ENCODE assay signal across 8 mouse cellular contexts in the genomic region with DNA sequence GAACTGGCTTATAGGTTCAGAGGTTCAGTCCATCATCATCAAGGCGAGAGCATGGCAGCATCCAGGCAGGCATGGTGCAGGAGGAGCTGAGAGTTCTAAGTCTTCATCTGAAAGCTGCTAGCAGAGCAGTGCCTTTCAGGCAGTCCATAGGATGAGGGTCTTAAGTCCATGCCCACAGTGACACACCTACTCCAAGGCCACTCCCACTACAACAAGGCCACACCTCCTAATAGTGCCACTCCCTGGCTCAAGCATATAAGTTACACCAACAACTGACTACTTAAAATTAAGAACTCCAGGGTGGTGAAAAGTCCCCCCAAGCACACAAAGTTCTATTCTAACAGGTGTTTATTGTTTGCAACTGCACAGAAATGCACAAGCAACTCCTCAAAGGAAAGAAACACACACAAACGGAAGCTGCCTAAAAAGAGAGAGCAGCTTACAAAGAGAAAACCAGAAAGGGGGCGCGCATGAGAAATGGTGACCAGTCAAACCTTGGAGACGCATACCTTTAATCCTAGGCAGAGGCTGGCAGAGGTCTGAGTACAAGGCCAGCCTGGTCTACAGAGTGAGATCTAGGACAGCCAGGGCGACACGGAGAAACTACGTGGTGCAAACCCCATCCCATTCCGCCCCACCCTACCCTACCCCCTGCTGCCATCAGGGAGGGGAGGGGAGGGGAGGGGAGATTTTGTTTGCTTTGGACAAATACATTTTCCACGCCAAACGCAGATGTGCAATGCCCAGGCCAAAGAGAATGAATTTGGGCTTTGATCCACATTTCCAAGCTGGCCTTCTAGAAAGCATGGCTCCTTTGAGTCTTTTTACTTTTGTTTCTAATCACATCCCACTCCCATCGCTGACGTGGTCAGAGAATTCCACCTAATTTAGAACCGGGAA. TPM values are rescaled to one million over a fixed set of nuclear protein-coding genes. Genes with fewer than 3 reads are reported as not detected.
DNase-seq lines count a peak whose midpoint lies in the region; ATAC-seq and TF ChIP-seq lines count a peak whose summit lies in the region.

No protein-coding gene starts in this region.

- H3K4me2 ChIP-seq in embryonic facial prominence, embryonic 15.5 days (replicated peaks) = peak overlapping the region; percentile 73
- peak overlapping the region; percentile 94 for H3K4me2 ChIP-seq in hindbrain, embryonic 11.5 days (replicated peaks; ENCODE audit: low read depth, low read length)
- peak overlapping the region; percentile 84 for H3K4me2 ChIP-seq in liver, embryonic 12.5 days
- H3K4me2 ChIP-seq in myocyte (ENCODE audit: low read depth) = peak overlapping the region; percentile 82

- WGBS in embryonic facial prominence, embryonic 15.5 days = 4% methylated on average over 14 of the region's 14 CpGs
- 5% methylated on average over 14 of the region's 14 CpGs for WGBS in hindbrain, embryonic 11.5 days
- WGBS in liver, embryonic 12.5 days (ENCODE audit: insufficient replicate concordance) = 5% methylated on average over 14 of the region's 14 CpGs

- no peak for TF ChIP-seq POLR2A in myocyte (IDR thresholded peaks at IDR 0.05; ENCODE audit: insufficient read length, low read depth)

- H3K4me3 ChIP-seq in embryonic facial prominence, embryonic 15.5 days (replicated peaks) = peak overlapping the region; percentile 67
- peak overlapping the region; percentile 60 for H3K4me3 ChIP-seq in hindbrain, embryonic 11.5 days (ENCODE audit: low read depth, low read length)
- peak overlapping the region; percentile 64 for H3K4me3 ChIP-seq in liver, embryonic 12.5 days
- H3K4me3 ChIP-seq in myocyte = peak overlapping the region; percentile 84

- H3K9me3 ChIP-seq in embryonic facial prominence, embryonic 15.5 days (replicated peaks) = no peaks in the 10 kb centered on the region
- no peaks in the 10 kb centered on the region for H3K9me3 ChIP-seq in hindbrain, embryonic 11.5 days (ENCODE audit: control insufficient read depth, low read length)
- H3K9me3 ChIP-seq in liver, embryonic 12.5 days (replicated peaks) = no peaks in the 10 kb centered on the region

- ATAC-seq in embryonic facial prominence, embryonic 15.5 days (ENCODE audit: insufficient number of reproducible peaks, low FRiP score, low TSS enrichment, low read depth) = peak; percentile 56; the same call in 1 of the 2 replicates
- peak; percentile 66 for ATAC-seq in hindbrain, embryonic 11.5 days (ENCODE audit: low FRiP score)
- peak; percentile 64 for ATAC-seq in liver, embryonic 12.5 days
- no peak for ATAC-seq in frontal cortex, adult (ENCODE audit: low TSS enrichment)

- peak overlapping the region; percentile 85 for H3K27ac ChIP-seq in embryonic facial prominence, embryonic 15.5 days (replicated peaks)
- no peak overlapping the region for H3K27ac ChIP-seq in hindbrain, embryonic 11.5 days (ENCODE audit: low read depth, low read length)
- H3K27ac ChIP-seq in liver, embryonic 12.5 days = 0 out of 2 replicates have a peak overlapping the region, but pooled peaks have one; percentile 54

- H3K27me3 ChIP-seq in embryonic facial prominence, embryonic 15.5 days = no peaks in the 10 kb centered on the region
- H3K27me3 ChIP-seq in hindbrain, embryonic 11.5 days (ENCODE audit: control insufficient read depth, insufficient read depth, low read length) = no peaks in the 10 kb centered on the region
- H3K27me3 ChIP-seq in liver, embryonic 12.5 days (replicated peaks) = peaks cover 31% of the 10 kb centered on the region
- no peaks in the 10 kb centered on the region for H3K27me3 ChIP-seq in myocyte (ENCODE audit: control insufficient read depth, insufficient read depth, insufficient read length)

- peak overlapping the region; percentile 92 for H3ac ChIP-seq in myocyte (ENCODE audit: control insufficient read depth, insufficient read length)

- 0 out of 2 replicates have a peak, but pooled peaks cover 3% of the 10 kb centered on the region for H3K36me3 ChIP-seq in embryonic facial prominence, embryonic 15.5 days
- no peaks in the 10 kb centered on the region for H3K36me3 ChIP-seq in hindbrain, embryonic 11.5 days (ENCODE audit: control insufficient read depth, insufficient read depth, low read length)
- H3K36me3 ChIP-seq in liver, embryonic 12.5 days = no peaks in the 10 kb centered on the region
- no peaks in the 10 kb centered on the region for H3K36me3 ChIP-seq in myocyte (ENCODE audit: control insufficient read depth, insufficient read depth)

- H3K79me2 ChIP-seq in myocyte (ENCODE audit: control insufficient read depth, insufficient read depth) = no peaks in the 10 kb centered on the region

- peak; percentile 61 to 65 for DNase-seq in B cell, adult 2 months
- DNase-seq in MN1 (ENCODE audit: low spot score) = peak; percentile 20
- DNase-seq in hindbrain, embryonic 11.5 days (ENCODE audit: low spot score) = no peak
- DNase-seq in layer of hippocampus, adult 11-12 months (ENCODE audit: low spot score) = no peak

- peaks cover 7% of the 10 kb centered on the region for H3K4me1 ChIP-seq in embryonic facial prominence, embryonic 15.5 days
- H3K4me1 ChIP-seq in hindbrain, embryonic 11.5 days (replicated peaks; ENCODE audit: control insufficient read depth, insufficient read depth, low read length) = 0 out of 2 replicates have a peak, but pooled peaks cover 2% of the 10 kb centered on the region
- H3K4me1 ChIP-seq in liver, embryonic 12.5 days = peaks cover 13% of the 10 kb centered on the region; the same call in 1 of the 2 replicates

- peak overlapping the region; percentile 71 for H3K9ac ChIP-seq in embryonic facial prominence, embryonic 15.5 days
- H3K9ac ChIP-seq in hindbrain, embryonic 11.5 days (ENCODE audit: low read depth, low read length) = peak overlapping the region; percentile 70
- H3K9ac ChIP-seq in liver, embryonic 12.5 days = peak overlapping the region; percentile 66

TF ChIP-seq in myocyte, 11 proteins besides CTCF, POLR2A, EP300 and RAD21:
- no peak for TF ChIP-seq SRF (IDR thresholded peaks at IDR 0.05; ENCODE audit: control insufficient read depth, insufficient read length, low read depth)
- TF ChIP-seq TCF3 (IDR thresholded peaks at IDR 0.05; ENCODE audit: insufficient read length, low read depth) = no peak
- TF ChIP-seq MYOG (IDR thresholded peaks at IDR 0.05; ENCODE audit: control insufficient read depth in 1 of 3, insufficient read depth in 1 of 3, insufficient read length in 2 of 3, low read depth in 2 of 3) = no peak
- no peak for TF ChIP-seq E2F4 (IDR thresholded peaks at IDR 0.05; ENCODE audit: insufficient read depth)
- no peak for TF ChIP-seq USF1 (IDR thresholded peaks at IDR 0.05; ENCODE audit: low read depth)
- TF ChIP-seq TCF12 (IDR thresholded peaks at IDR 0.05; ENCODE audit: insufficient read depth, poor library complexity, severe bottlenecking) = no peak
- TF ChIP-seq MYOD1 (IDR thresholded peaks at IDR 0.05; ENCODE audit: control insufficient read depth in 1 of 3, insufficient read length in 2 of 3, low read depth in 2 of 3) = no peak
- TF ChIP-seq REST (IDR thresholded peaks at IDR 0.05; ENCODE audit: insufficient read depth, insufficient read length) = no peak
- no peak for TF ChIP-seq MAX (IDR thresholded peaks at IDR 0.05; ENCODE audit: low read depth)
- no peak for TF ChIP-seq POLR2AphosphoS2 (IDR thresholded peaks at IDR 0.05; ENCODE audit: insufficient read length, low read depth)
- no peak for TF ChIP-seq CEBPB (IDR thresholded peaks at IDR 0.05; ENCODE audit: insufficient read depth, poor library complexity, severe bottlenecking)

RNA-seq across cellular contexts. Expression of gene Fam114a1, which starts 0.7 kb away (rescaled TPM):
- 68.8 and 71.3 TPM in 2 replicates for polyA plus RNA-seq in embryonic facial prominence, embryonic 15.5 days (2015; fragmentation: Nextera tagmentation; extraction: Ambion mirVana)
- polyA plus RNA-seq in hindbrain, embryonic 11.5 days (2014; fragmentation: Nextera tagmentation; extraction: Ambion mirVana) = 18.0 and 21.8 TPM in 2 replicates
- 14.7 and 15.3 TPM in 2 replicates for polyA plus RNA-seq in liver, embryonic 12.5 days (2016; fragmentation: Nextera tagmentation; extraction: Ambion mirVana)
- polyA plus RNA-seq in myocyte (2012; fragmentation: generic; extraction: Trizol) = 18.5 TPM

RNA-seq across cellular contexts. Expression of gene Tlr6, which starts 9.3 kb away (rescaled TPM):
- polyA plus RNA-seq in embryonic facial prominence, embryonic 15.5 days (2015; fragmentation: Nextera tagmentation; extraction: Ambion mirVana) = 1.1 and 1.5 TPM in 2 replicates
- 0.77 and 1.1 TPM in 2 replicates for polyA plus RNA-seq in hindbrain, embryonic 11.5 days (2014; fragmentation: Nextera tagmentation; extraction: Ambion mirVana)
- polyA plus RNA-seq in liver, embryonic 12.5 days (2016; fragmentation: Nextera tagmentation; extraction: Ambion mirVana) = 0.44 and 0.54 TPM in 2 replicates
- polyA plus RNA-seq in myocyte (2012; fragmentation: generic; extraction: Trizol) = 4.5 TPM

RNA-seq across cellular contexts. Expression of gene Tlr1, which starts 35.8 kb away (rescaled TPM):
- 1.3 and 1.7 TPM in 2 replicates for polyA plus RNA-seq in embryonic facial prominence, embryonic 15.5 days (2015; fragmentation: Nextera tagmentation; extraction: Ambion mirVana)
- 0.46 and 0.60 TPM in 2 replicates for polyA plus RNA-seq in hindbrain, embryonic 11.5 days (2014; fragmentation: Nextera tagmentation; extraction: Ambion mirVana)
- polyA plus RNA-seq in liver, embryonic 12.5 days (2016; fragmentation: Nextera tagmentation; extraction: Ambion mirVana) = 0.96 and 1.0 TPM in 2 replicates
- 0.02 TPM for polyA plus RNA-seq in myocyte (2012; fragmentation: generic; extraction: Trizol)

Comparison
In these comparisons a context has a peak if more than half of its experiments do, and no peak if none do; other contexts are left out.
1. DNase-seq: peak in B cell, adult 2 months (2 of 2) and MN1 (single experiment); none in hindbrain, embryonic 11.5 days (single experiment) and layer of hippocampus, adult 11-12 months (single experiment).
2. Peak in every context shown above with its lines, with median percentiles within 50 percentile points of each other: H3K4me2 ChIP-seq, H3K4me3 ChIP-seq and H3K9ac ChIP-seq.